Mouse (Mus musculus): ENCODE results near the gene Plrg1. TPM values are rescaled to one million over a fixed set of nuclear protein-coding genes. Genes with fewer than 3 reads are reported as not detected.

The Plrg1 gene
- 10 to 100 TPM; 40.6 to 45.7 TPM for total RNA-seq (2021)
- long read RNA-seq, experiment 1, transcript Plrg1-204 (15 exons, 1,851 nt), result major isoform, 36 of 41 reads
- long read RNA-seq, experiment 1, partial matches to known transcripts, result 2 of 41 reads
- long read RNA-seq, experiment 1, other reads (novel, unspliced or antisense), result 2 of 41 reads
- long read RNA-seq, experiment 2, transcript Plrg1-204 (15 exons, 1,851 nt), result major isoform, 38 of 41 reads
- long read RNA-seq, experiment 2, partial matches to known transcripts, result 0 of 41 reads
- long read RNA-seq, experiment 2, other reads (novel, unspliced or antisense), result 3 of 41 reads

DNA sequence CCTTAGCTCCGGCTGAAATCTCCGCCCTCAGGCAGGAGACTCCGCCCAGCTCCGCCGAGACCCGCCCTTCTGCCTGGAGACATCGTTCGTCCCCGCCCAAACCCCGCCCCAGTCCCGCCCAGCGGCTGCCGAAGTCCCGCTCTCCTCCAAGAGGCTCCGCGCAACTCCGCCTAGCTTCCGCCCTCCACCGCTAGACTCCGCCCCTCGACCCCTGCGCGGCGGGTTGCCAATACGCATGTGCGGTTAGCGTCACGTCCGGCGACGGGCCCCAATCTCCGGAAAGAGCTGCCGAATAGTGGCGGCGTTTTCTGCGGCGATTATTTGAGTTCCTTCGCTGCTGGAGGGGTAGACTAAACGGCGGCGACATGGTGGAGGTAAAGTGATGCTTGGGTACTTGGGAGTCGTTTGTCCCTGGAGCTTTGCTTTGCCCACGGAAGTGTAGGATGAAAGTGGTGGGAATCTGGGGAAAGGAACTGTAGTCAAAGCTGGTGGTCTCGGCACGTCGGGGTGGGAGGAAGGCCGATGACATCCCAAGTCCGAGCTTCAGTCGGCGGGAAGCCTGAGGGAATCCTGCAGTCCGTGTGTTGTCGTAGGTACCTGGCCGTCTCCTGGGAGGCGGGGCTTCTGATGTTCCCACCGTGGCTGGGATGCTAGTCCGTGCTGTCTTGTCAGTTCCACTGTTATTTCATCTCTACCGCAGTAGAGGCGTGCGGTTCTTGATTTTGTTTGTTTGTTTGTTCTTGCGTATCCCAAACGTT, at the start of gene Plrg1:
Gene Plrg1, plus strand, starts transcription at position 242 of the 758 bp plus-strand sequence.
- DNase-seq (ENCODE audit: low spot score in 2 of 2), result peak; percentile 100

GRCm38 (mm10) chr3:83007557-83007956, 47.8 kb upstream of the Plrg1 start, which contains the start of gene Fgg:
Gene Fgg (plus strand): TSS chr3:83007724.
- DNase-seq (ENCODE audit: low spot score in 2 of 2), result no peak

GRCm38 (mm10) chr3:83010291-83010690, 45.0 kb upstream of the Plrg1 start:
- no peak for DNase-seq (ENCODE audit: low spot score in 2 of 2)

DNA sequence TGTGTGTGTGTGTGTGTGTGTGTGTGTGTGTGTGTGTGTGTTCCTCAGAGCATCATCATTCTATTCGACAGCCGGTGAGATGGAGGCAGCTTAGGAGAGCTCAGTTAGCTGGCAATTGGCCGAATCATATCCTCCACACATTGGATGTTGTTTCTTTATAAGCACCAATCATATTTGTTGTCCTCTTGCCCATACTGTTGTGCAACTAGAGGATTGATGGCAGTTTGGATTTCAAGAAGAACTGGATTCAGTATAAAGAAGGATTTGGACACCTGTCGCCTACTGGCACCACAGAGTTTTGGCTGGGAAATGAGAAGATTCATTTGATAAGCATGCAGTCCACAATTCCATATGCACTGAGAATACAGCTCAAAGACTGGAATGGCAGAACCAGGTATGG, 44.2 kb upstream of the Plrg1 start:
- DNase-seq (ENCODE audit: low spot score in 2 of 2), result no peak

DNA sequence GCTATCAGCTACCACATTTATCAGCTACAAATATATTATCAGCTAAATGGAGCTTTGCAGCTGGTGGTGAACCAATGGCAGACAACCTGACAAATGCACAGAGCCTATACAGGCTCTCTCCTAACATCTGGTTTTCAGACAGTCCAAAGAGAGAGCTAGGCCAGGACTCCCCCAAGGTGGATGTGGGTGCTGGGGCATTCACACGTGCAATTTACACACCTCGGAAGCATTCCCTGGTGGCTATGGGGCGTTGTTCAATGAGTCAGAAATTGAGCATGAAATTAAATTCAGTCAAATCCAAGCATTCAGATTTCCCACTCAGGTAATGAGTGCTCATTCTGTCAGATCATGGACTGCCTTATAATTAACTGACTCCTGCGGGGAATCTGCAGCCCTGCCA, 43.8 kb upstream of the Plrg1 start:
- DNase-seq (ENCODE audit: low spot score in 2 of 2), result no peak

DNA sequence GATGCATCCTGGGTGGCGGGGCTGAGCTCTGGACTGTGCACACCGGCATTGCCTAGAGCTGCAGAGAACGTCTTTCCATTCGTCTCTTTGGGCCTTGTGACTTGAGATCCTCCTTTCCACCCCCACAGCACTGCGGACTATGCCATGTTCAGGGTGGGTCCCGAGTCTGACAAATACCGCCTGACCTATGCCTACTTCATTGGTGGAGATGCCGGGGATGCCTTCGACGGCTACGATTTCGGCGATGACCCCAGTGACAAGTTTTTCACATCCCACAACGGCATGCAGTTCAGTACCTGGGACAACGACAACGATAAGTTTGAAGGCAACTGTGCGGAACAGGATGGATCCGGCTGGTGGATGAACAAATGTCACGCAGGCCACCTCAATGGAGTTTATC, 42.7 kb upstream of the Plrg1 start:
- DNase-seq (ENCODE audit: low spot score in 2 of 2), result no peak

- no peak for DNase-seq (ENCODE audit: low spot score in 2 of 2)
Observed at GRCm38 (mm10) chr3:83013951-83014350, 41.4 kb upstream of the Plrg1 start.

GRCm38 (mm10) chr3:83016236-83016635, 39.1 kb upstream of the Plrg1 start:
- DNase-seq (ENCODE audit: low spot score in 2 of 2), result no peak

DNA sequence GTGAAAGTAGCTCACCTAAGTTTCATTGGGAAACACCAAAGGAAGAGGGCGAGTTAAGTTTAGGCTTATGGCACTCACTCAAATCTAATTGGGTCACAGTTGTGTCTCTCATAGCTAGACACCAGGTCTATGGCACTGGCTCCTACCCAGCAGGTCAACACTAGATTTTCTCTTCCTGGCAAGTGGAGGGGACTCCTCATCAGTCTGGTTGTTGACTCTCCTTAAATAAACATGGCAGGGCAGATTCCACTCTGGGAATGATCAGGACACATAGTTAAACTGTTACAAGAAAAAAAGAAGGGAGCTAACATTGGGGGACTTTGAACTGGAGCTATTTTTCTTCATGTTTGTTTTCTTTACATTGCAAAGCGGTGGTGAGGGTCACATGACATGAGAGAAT, 34.9 kb upstream of the Plrg1 start:
- DNase-seq (ENCODE audit: low spot score in 2 of 2), result no peak

GRCm38 (mm10) chr3:83021176-83021575, 34.1 kb upstream of the Plrg1 start:
- DNase-seq (ENCODE audit: low spot score in 2 of 2), result no peak

DNA sequence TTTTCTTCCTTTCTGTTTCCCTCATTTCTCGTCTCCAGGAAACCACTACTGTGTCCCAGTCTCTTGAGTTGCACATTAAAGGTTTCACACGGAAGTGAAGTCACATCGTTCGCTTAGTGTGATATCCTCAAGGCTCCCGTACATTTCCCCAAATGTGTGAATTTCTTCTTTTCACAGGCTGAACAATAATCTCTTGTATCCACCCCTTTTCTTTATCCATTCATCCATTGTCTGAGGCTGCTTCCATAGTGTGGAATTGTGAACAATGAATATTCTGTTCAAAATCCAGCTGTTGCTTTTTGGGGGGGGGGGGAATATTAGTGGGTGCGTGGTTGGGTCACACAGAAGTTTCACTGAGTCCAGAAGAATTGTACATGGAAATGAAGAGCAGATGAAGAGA, 30.3 kb upstream of the Plrg1 start:
- no peak for DNase-seq (ENCODE audit: low spot score in 2 of 2)

- DNase-seq (ENCODE audit: low spot score in 2 of 2), result no peak
Observed at GRCm38 (mm10) chr3:83025475-83026301, 29.6 kb upstream of the Plrg1 start, which contains the start of gene Fga. Gene Fga (plus strand): TSS chr3:83026076.

DNA sequence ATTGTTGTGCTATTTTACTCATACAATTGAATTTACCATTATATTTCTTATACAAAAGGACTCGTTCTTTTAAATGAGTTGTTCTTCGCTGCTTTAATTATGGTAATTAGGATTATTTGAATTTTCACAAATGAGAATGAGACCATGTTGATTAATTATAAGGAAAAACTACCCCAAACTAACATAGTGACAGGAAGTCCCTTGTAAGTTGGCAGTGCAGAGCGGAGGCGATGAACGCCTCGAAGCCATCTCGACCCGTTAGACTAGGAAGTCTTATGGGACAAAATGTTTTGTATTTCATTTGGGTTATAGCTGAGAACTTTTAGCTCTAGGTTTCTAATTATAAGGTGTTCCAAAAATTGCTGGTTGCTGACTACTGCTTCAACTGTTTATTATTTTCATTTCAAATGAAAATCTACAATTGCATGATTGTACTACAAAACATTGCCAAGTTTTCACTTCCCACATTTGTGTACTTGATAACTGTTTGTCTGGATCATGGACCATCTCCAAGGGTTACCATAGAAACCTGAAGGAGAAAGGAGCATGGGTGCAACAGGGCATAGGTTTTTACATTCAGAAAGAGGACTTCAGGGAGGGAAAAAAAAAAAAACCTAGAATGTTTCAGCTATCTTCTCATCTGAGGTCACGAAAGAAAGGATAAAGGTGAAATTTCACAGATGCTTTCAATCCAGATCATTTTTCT, 27.6 kb upstream of the Plrg1 start:
- no peak for DNase-seq (ENCODE audit: low spot score in 2 of 2)

DNA sequence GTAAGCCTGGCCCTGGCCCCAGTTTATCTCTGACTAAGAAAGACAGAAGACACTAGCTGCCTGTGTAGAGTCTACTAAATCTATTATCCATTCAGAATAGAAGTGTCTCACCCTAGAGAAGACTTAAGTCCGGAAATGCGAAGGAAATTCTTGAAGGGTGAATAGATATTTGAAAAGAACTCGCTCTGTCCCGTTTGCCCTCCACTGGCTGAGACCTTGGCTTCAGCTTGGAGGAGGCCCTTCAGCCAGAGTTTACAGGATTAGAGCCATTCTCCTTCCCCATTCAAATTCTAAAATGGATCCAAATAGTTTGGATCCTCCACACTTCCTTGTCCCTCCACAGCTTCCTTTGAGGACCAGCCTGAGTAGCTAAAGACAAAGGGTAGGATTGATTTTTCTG, 25.0 kb upstream of the Plrg1 start:
- no peak for DNase-seq (ENCODE audit: low spot score in 2 of 2)

GRCm38 (mm10) chr3:83032746-83033308, 22.5 kb upstream of the Plrg1 start:
- DNase-seq (ENCODE audit: low spot score in 2 of 2), result no peak

- DNase-seq (ENCODE audit: low spot score in 2 of 2), result no peak
Observed at GRCm38 (mm10) chr3:83033801-83034200, 21.5 kb upstream of the Plrg1 start.

DNA sequence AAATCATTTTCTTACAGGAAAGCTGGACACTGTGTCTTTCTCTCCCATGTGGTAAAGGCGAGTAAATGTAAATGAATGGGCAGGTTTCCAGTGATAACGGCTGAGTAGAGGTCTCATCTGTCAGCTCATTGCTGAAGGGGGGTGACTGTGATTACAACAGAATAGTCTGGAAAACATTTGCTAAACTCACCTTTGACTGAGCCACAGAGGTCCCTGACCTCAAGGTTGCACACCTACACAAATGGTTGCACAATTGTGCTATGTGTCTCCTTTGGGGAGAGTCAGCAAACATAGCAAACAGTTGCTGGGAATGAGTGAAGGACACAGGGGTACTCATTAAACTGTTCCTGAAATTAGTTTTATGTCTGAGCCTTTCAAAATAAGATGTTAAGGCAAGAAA, 16.5 kb upstream of the Plrg1 start:
- no peak for DNase-seq (ENCODE audit: low spot score in 2 of 2)

DNA sequence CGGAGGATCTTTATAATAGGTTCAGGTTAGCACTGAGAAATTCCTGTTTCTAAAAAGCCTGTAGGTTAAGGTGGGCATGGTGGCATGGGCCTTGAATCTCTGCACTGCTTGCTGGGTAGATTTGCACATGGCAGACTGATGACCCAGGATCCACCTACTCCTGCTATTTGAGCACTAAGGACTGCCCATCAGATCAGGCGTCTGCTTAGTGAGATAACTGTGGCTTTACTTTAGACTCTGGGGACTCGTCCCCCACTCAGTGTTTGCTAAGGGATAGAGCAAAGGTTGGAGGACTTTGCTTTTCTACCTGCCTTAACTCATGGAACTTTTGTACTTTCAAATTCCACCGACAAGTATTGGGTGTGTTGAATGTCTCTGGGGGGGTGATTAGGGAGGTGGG, 15.7 kb upstream of the Plrg1 start:
- no peak for DNase-seq (ENCODE audit: low spot score in 2 of 2)

- no peak for DNase-seq (ENCODE audit: low spot score in 2 of 2)
Observed at GRCm38 (mm10) chr3:83042451-83042850, 12.9 kb upstream of the Plrg1 start.

GRCm38 (mm10) chr3:83046649-83047048, 8.7 kb upstream of the Plrg1 start:
- no peak for DNase-seq (ENCODE audit: low spot score in 2 of 2)

GRCm38 (mm10) chr3:83049680-83050079, 5.6 kb upstream of the Plrg1 start, which contains the start of gene Fgb:
Gene Fgb (minus strand): TSS chr3:83049863.
- no peak for DNase-seq (ENCODE audit: low spot score in 2 of 2)
